Mouse (Mus musculus) CH12.LX (cell line): ENCODE measurements around the gene Cmbl. TPM values are rescaled to one million over a fixed set of nuclear protein-coding genes. Genes with fewer than 3 reads are reported as not detected.

ENCODE experiments used
- DNase-seq: peaks from one replicate; pipeline ENCODE4 v3.0.0-alpha.2; 2013; ENCODE audit errors: extremely low read depth
- H3K27ac ChIP-seq: 2 replicates; pipeline ENCODE4 v1.5.1; 2012; ENCODE audit warnings: low read depth, mild to moderate bottlenecking, control low read depth, moderate library complexity; ENCODE audit not compliant: insufficient read depth
- H3K27me3 ChIP-seq: replicated peaks from 2 replicates; pipeline ENCODE3; 2012; ENCODE audit warnings: inconsistent platforms
- H3K36me3 ChIP-seq, 2 experiments: replicated peaks in 1 of 2; 2 replicates each; pipeline versions ENCODE3 to v1.6.1; 2012; ENCODE audit warnings: inconsistent platforms in 1 of 2, low read length in 1 of 2, mild to moderate bottlenecking in 1 of 2, mixed read lengths in 1 of 2, moderate library complexity in 1 of 2; ENCODE audit not compliant: control insufficient read depth in 1 of 2, insufficient read depth in 1 of 2
- H3K4me1 ChIP-seq, 2 experiments: 2 replicates each; pipeline ENCODE4 v1.6.1; 2012; ENCODE audit warnings: inconsistent platforms in 1 of 2, moderate library complexity in 1 of 2; ENCODE audit not compliant: insufficient read depth in 2 of 2, control insufficient read depth in 1 of 2
- H3K4me2 ChIP-seq: 2 replicates; pipeline ENCODE4 v1.6.1; 2012; ENCODE audit warnings: low read depth, mild to moderate bottlenecking, control low read depth; ENCODE audit not compliant: poor library complexity, insufficient read depth, severe bottlenecking
- H3K4me3 ChIP-seq, 3 experiments: fragments of 150-350 bp in 1 of 3; sonication (generic) in 1 of 3; replicated peaks in 1 of 3; 2 replicates each; pipeline versions ENCODE3 to v1.5.1; 2011 to 2012; ENCODE audit warnings: low read depth in 2 of 3, low read length in 2 of 3, mild to moderate bottlenecking in 2 of 3, moderate library complexity in 2 of 3, control low read depth in 1 of 3, improper control_type of control experiment in 1 of 3, inconsistent platforms in 1 of 3, mixed read lengths in 1 of 3; ENCODE audit not compliant: poor library complexity in 1 of 3
- H3K79me2 ChIP-seq: replicated peaks from 2 replicates; pipeline ENCODE4 v1.6.1; 2012; ENCODE audit warnings: mild to moderate bottlenecking, moderate library complexity; ENCODE audit not compliant: control insufficient read depth, poor library complexity, insufficient read depth, severe bottlenecking; ENCODE audit errors: extremely low read depth
- H3K9ac ChIP-seq: 2 replicates; pipeline ENCODE4 v1.6.1; 2012; ENCODE audit warnings: low read depth, mild to moderate bottlenecking, control low read depth, moderate library complexity; ENCODE audit not compliant: insufficient read depth
- H3K9me3 ChIP-seq: replicated peaks from 2 replicates; pipeline ENCODE3; 2012; ENCODE audit warnings: low read length, inconsistent platforms, mixed read lengths
- BHLHE40 ChIP-seq: IDR thresholded peaks from 2 replicates; pipeline ENCODE4 v1.6.1; 2011; ENCODE audit warnings: mild to moderate bottlenecking, low read depth, low read length, improper control_type of control experiment
- CHD1 ChIP-seq: IDR thresholded peaks from 2 replicates; pipeline ENCODE4 v1.6.1; 2012; ENCODE audit warnings: low read depth, low read length, improper control_type of control experiment, inconsistent platforms
- CHD2 ChIP-seq: IDR thresholded peaks from 2 replicates; pipeline ENCODE4 v1.6.1; 2011; ENCODE audit warnings: low read length, improper control_type of control experiment
- CTCF ChIP-seq, 2 experiments: IDR thresholded peaks in 1 of 2; conservative IDR thresholded peaks in 1 of 2; 2 replicates each; pipeline ENCODE4 v1.5.1; 2011 to 2012; ENCODE audit warnings: low read depth in 2 of 2, low read length in 2 of 2, improper control_type of control experiment in 1 of 2, inconsistent platforms in 1 of 2, mild to moderate bottlenecking in 1 of 2, moderate library complexity in 1 of 2
- E2F4 ChIP-seq: IDR thresholded peaks from 2 replicates; pipeline ENCODE4 v1.6.1; 2011; ENCODE audit warnings: low read depth, low read length, improper control_type of control experiment; ENCODE audit not compliant: insufficient replicate concordance
- GABPA ChIP-seq: IDR thresholded peaks from 2 replicates; pipeline ENCODE4 v1.6.1; 2012; ENCODE audit warnings: low read depth, low read length, improper control_type of control experiment, inconsistent platforms; ENCODE audit not compliant: insufficient replicate concordance
- HCFC1 ChIP-seq: IDR thresholded peaks from 2 replicates; pipeline ENCODE4 v1.6.1; 2012; ENCODE audit warnings: low read depth, mild to moderate bottlenecking, inconsistent platforms, low read length, improper control_type of control experiment
- IRF4 ChIP-seq: IDR thresholded peaks from 2 replicates; pipeline ENCODE4 v1.6.1; 2014; ENCODE audit warnings: low read depth, mild to moderate bottlenecking, inconsistent platforms, low read length, improper control_type of control experiment
- JUND ChIP-seq: conservative IDR thresholded peaks from 2 replicates; pipeline ENCODE4 v1.6.1; 2011; ENCODE audit warnings: low read depth, low read length, improper control_type of control experiment
- KAT2A ChIP-seq: IDR thresholded peaks from 2 replicates; pipeline ENCODE4 v1.6.1; 2012; ENCODE audit warnings: low read length, improper control_type of control experiment, inconsistent platforms; ENCODE audit not compliant: insufficient replicate concordance
- MAZ ChIP-seq: IDR thresholded peaks from 2 replicates; pipeline ENCODE4 v1.6.1; 2012; ENCODE audit warnings: low read depth, mild to moderate bottlenecking, inconsistent platforms, low read length, improper control_type of control experiment, moderate library complexity
- MEF2A ChIP-seq: IDR thresholded peaks from 2 replicates; pipeline ENCODE4 v1.6.1; 2014; ENCODE audit warnings: low read depth, mild to moderate bottlenecking, inconsistent platforms, low read length, improper control_type of control experiment, borderline replicate concordance
- MXI1 ChIP-seq: IDR thresholded peaks from 2 replicates; pipeline ENCODE4 v1.6.1; 2011; ENCODE audit warnings: mild to moderate bottlenecking, low read depth, low read length, improper control_type of control experiment
- MYC ChIP-seq: IDR thresholded peaks from 2 replicates; pipeline ENCODE4 v1.6.1; 2011; ENCODE audit warnings: low read depth, mild to moderate bottlenecking, improper control_type of control experiment, low read length
- NELFE ChIP-seq: IDR thresholded peaks from 2 replicates; pipeline ENCODE4 v1.6.1; 2011; ENCODE audit warnings: low read depth, low read length, improper control_type of control experiment
- NRF1 ChIP-seq: IDR thresholded peaks from 2 replicates; pipeline ENCODE4 v1.6.1; 2014; ENCODE audit warnings: low read depth, mild to moderate bottlenecking, inconsistent platforms, low read length, improper control_type of control experiment, moderate library complexity
- PAX5 ChIP-seq: IDR thresholded peaks from 2 replicates; pipeline ENCODE4 v1.6.1; 2012; ENCODE audit warnings: low read length, inconsistent platforms, mixed read lengths
- POLR2A ChIP-seq: IDR thresholded peaks from 2 replicates; pipeline ENCODE4 v1.6.1; 2011; ENCODE audit warnings: low read depth, mild to moderate bottlenecking, improper control_type of control experiment, low read length
- POLR2AphosphoS2 ChIP-seq: IDR thresholded peaks from 2 replicates; pipeline ENCODE4 v1.6.1; 2011; ENCODE audit warnings: low read depth, low read length, improper control_type of control experiment
- SIN3A ChIP-seq: IDR thresholded peaks from 2 replicates; pipeline ENCODE4 v1.6.1; 2012; ENCODE audit warnings: low read length, improper control_type of control experiment, inconsistent platforms
- SMC3 ChIP-seq: IDR thresholded peaks from 2 replicates; pipeline ENCODE4 v1.6.1; 2011; ENCODE audit warnings: low read depth, low read length, improper control_type of control experiment
- UBTF ChIP-seq: IDR thresholded peaks from 2 replicates; pipeline ENCODE4 v1.6.1; 2012; ENCODE audit warnings: low read depth, mild to moderate bottlenecking, inconsistent platforms, low read length, improper control_type of control experiment, moderate library complexity
- USF1 ChIP-seq: IDR thresholded peaks from 2 replicates; pipeline ENCODE4 v1.6.1; 2014; ENCODE audit warnings: low read depth, mild to moderate bottlenecking, inconsistent platforms, low read length, improper control_type of control experiment
- USF2 ChIP-seq: conservative IDR thresholded peaks from 2 replicates; pipeline ENCODE4 v1.6.1; 2011; ENCODE audit warnings: low read depth, low read length, improper control_type of control experiment
- ZKSCAN1 ChIP-seq: IDR thresholded peaks from 2 replicates; pipeline ENCODE4 v1.6.1; 2012; ENCODE audit warnings: low read depth, inconsistent platforms, low read length, improper control_type of control experiment, borderline replicate concordance
- ZNF384 ChIP-seq: IDR thresholded peaks from 2 replicates; pipeline ENCODE4 v1.6.1; 2012; ENCODE audit warnings: low read depth, low read length, improper control_type of control experiment, inconsistent platforms
- dilution Hi-C: fragments of 300-500 bp; cut with MboI; formaldehyde crosslinking; loops from 2 replicates; pipeline ENCODE4 v1.14.3; 2020; ENCODE audit warnings: low sequenced_read_pairs; ENCODE audit not compliant: extremely low pct_unique_long_range_greater_than_20kb, extremely low pct_ligation_motif_present
- in situ Hi-C: fragments of 300-500 bp; cut with MboI; formaldehyde crosslinking; loops from 3 replicates; pipeline ENCODE4 v1.14.3; 2019; ENCODE audit warnings: low sequenced_read_pairs, low pct_ligation_motif_present, low pct_unique_long_range_greater_than_20kb, mixed read lengths
- polyA plus RNA-seq: library from polyadenylated mRNA; unstranded; fragments of >175 nt; gene quantifications from 2 replicates; pipeline ENCODE4 v1.2.1, GENCODE M21; 2012; ENCODE audit warnings: low read depth; ENCODE audit not compliant: insufficient read length
- total RNA-seq, 2 experiments: library from RNA; depleted of rRNA; stranded (reverse); fragments of 300-350 nt in 1 of 2; fragments of >200 nt in 1 of 2; gene quantifications; 2 replicates each; pipeline ENCODE4 v1.2.3; 2012 to 2014

Cmbl gene
- total and polyA plus RNA-seq, 3 experiments: 0.27 TPM; not detected in 2

- dilution Hi-C loops (no loop called here), in situ Hi-C loops (no loop called here)
- Histone ChIP-seq H3K27me3 (no peaks in the 10 kb centered on the region), H3K4me1 (peaks cover 2 to 25% of the 10 kb centered on the region in 2 experiments; a peak in 3 of 4 replicates), H3K4me2 (no peak overlapping the region), H3K36me3 (peaks cover 75 to 89% of the 10 kb centered on the region in 2 experiments), H3K79me2 (peaks cover 19% of the 10 kb centered on the region), H3K9me3 (no peaks in the 10 kb centered on the region), H3K27ac (no peak overlapping the region), H3K4me3 (no peak overlapping the region), H3K9ac (no peak overlapping the region)
- DNase-seq: no peak
- no peak for TF ChIP-seq SMC3
- no peak for TF ChIP-seq USF2
- no peak for TF ChIP-seq MEF2A
- no peak for TF ChIP-seq BHLHE40
- no peak for TF ChIP-seq IRF4
- TF ChIP-seq NELFE: no peak
- no peak for TF ChIP-seq HCFC1
- no peak for TF ChIP-seq CHD1
- TF ChIP-seq SIN3A: no peak
- no peak for TF ChIP-seq MAZ
- TF ChIP-seq MYC: no peak
- no peak for TF ChIP-seq UBTF
- no peak for TF ChIP-seq PAX5
- TF ChIP-seq POLR2AphosphoS2: no peak
These were observed 27.3 kb downstream of the Cmbl start for GRCm38 (mm10) chr15:31592531-31592930.

- Histone ChIP-seq H3K9ac (no peak overlapping the region), H3K27ac (no peak overlapping the region), H3K4me2 (no peak overlapping the region), H3K9me3 (no peaks in the 10 kb centered on the region), H3K4me1 (peaks cover 5 to 43% of the 10 kb centered on the region in 2 experiments), H3K4me3 (no peak overlapping the region), H3K79me2 (peaks cover 36% of the 10 kb centered on the region), H3K27me3 (no peaks in the 10 kb centered on the region), H3K36me3 (peaks cover 75 to 99% of the 10 kb centered on the region in 2 experiments)
- no peak for TF ChIP-seq E2F4
- no peak for TF ChIP-seq CHD2
- no peak for TF ChIP-seq ZKSCAN1
- no peak for TF ChIP-seq KAT2A
- no peak for TF ChIP-seq SMC3
- no peak for TF ChIP-seq MYC
- TF ChIP-seq POLR2A: no peak
- no peak for TF ChIP-seq NRF1
- TF ChIP-seq GABPA: no peak
- no peak for TF ChIP-seq USF1
- TF ChIP-seq IRF4: no peak
- TF ChIP-seq PAX5: no peak
- no peak for TF ChIP-seq ZNF384
- TF ChIP-seq JUND: no peak
- no peak for TF ChIP-seq CTCF (conservative IDR thresholded peaks at IDR 0.05 in 1 of 2, IDR thresholded peaks at IDR 0.05 in 1 of 2; ENCODE audit: low read depth in 2 of 2, low read length in 2 of 2)
- no peak for TF ChIP-seq MXI1
- TF ChIP-seq POLR2AphosphoS2: no peak
- dilution Hi-C loops (no loop called here), in situ Hi-C loops (no loop called here)
- DNase-seq: no peak
These were observed 29.1 kb downstream of the Cmbl start for GRCm38 (mm10) chr15:31594260-31594659.
